Mouse (Mus musculus): Measurements from ENCODE around the gene Mtr.

DNA sequence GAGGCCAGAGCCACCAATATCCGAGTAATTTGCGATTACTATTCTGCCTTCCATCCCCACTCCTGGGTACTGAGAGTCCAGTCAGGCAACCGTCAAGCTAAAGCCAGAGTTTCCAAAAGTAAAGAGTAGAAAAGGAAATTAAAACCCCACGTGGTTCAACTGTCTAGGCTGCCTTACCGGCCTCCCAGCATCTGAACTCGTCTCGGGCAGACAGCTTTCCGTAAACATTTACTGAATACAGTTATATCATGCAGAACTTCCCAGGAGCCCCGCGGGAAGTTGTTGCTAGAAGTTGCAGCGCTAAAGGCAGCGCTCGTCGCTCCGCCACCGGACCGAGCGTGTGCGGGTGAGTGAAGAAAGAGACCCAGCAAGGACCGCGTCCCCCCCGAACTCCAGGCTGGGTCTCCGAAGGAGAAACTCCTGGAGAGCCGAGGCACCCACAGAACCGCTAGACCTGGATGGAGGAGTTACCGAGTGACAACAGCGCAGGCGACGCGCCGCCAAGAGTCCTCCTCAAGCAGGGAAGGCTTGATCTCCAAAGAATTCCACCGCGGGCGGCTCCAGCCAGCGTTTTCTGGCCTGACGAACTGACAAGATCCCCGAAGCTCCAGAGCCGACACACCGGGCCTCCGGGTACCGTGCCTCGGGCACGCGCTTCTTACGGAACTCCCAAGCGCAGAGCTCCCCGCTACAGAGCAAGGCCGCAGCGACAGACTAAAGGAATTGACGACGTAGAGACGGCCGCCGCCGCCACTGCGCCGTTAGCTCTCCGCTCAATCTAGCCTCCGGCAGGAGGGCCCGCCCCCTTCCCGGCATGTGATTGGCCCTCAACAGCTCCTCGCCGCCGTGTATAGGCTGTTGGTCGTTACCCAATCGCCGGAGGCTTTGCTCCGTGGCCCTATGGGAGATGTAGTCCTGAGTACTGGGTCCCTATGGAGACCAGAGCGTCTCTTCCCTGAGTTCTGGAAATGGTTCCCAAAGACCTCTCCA lies at the start of gene Mtr:
- TF ChIP-seq CTCF (IDR thresholded peaks at IDR 0.05; ENCODE audit: low read depth, low read length) (no peak), POLR2A (IDR thresholded peaks at IDR 0.05; ENCODE audit: borderline replicate concordance, low read depth, low read length) (peak; percentile 96)
